Mouse (Mus musculus) layer of hippocampus, postnatal 36 days (tissue): Measurements from ENCODE around the gene Lbx1. TPM values are rescaled to one million over a fixed set of nuclear protein-coding genes. Genes with fewer than 3 reads are reported as not detected.

Experiments used
- DNase-seq, 2 experiments: peaks; one replicate each; pipeline ENCODE4 v3.0.0; 2022
- total RNA-seq, 2 experiments: library from RNA; stranded (reverse); gene quantifications; 2 replicates each; pipeline ENCODE4 v1.2.3; 2021

The Lbx1 gene
- total RNA-seq, 2 experiments from 2014 or later = not detected

GRCm38 (mm10) chr19:45209776-45210422 lies 25.7 kb downstream of the Lbx1 start:
- no peak for DNase-seq

GRCm38 (mm10) chr19:45209191-45209590 lies 26.4 kb downstream of the Lbx1 start:
- no peak for DNase-seq

GRCm38 (mm10) chr19:45208438-45209060 lies 27.1 kb downstream of the Lbx1 start:
- no peak for DNase-seq

DNA sequence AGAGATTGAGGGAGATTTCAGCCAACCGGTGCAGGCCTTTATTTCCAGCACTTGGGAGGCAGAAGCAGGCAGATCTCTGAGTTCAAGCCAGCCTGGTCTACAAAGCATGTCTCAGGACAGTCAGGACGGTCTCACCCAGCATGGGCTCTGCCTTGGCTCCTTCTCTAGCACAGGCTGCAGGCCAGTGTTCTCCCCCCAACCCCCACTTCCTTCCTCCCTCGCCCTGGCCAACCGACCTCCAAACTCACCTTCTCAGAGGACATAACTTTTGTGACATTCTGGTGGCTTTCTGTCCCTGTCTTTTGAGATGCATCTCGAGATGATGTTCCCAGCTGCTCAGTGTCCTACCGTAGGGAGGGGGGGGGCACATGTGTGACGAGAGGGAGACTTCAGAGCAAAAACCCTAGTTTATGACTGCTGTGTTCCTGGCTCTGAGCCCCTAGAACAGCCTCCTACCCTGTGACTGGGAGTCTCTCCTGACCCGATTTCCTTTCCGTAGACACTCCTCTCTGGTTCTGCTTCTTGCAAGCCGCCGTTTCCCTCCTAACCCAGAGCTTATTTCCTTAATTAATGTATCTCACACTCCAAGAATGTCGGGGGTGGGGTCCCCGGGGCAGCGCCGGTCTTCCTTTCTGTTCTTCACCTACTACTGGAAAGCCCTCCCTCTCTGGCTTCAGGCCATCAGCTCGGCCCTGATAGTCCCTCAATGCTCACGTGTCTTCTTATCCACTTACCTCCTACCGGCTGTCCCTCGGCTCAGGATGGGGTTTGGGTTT lies 27.8 kb downstream of the Lbx1 start:
- DNase-seq = no peak

- no peak for DNase-seq
Measured at GRCm38 (mm10) chr19:45207153-45207552, 28.5 kb downstream of the Lbx1 start.

DNA sequence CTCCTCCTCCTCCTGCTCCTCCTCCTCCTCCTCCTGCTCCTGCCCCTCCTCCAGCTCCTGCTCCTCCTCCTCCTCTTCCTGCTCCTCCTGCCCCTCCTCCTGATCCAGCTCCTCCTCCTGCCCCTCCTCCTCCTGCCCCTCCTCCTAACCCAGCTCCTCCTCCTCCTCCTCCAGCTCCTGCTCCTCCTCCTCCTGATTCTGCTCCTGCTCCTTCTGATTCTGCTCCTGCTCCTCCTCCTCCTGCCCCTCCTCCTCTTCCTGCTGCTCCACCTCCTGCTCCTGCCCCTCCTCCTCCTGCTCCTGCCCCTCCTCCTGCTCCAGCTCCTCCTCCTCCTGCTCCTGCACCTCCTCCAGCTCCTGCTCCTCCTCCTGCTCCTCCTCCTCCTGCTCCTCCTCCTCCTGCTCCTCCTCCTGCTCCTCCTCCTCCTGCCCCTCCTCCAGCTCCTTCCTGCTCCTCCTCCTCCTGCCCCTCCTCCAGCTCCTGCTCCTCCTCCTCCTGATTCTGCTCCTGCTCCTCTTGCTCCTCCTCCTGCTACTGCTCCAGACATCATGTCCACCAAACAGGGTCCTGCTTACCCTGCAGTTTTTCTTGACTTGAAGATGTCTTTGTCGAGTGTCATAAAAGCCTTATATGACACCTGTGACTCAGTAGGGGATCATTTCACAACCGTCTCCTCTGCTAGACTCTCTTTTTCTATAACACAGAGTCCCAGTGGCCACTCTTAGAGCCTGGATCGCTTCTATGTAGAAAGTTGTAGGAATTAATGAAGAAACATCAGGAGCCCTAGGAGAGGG lies 30.1 kb downstream of the Lbx1 start:
- DNase-seq = no peak

DNA sequence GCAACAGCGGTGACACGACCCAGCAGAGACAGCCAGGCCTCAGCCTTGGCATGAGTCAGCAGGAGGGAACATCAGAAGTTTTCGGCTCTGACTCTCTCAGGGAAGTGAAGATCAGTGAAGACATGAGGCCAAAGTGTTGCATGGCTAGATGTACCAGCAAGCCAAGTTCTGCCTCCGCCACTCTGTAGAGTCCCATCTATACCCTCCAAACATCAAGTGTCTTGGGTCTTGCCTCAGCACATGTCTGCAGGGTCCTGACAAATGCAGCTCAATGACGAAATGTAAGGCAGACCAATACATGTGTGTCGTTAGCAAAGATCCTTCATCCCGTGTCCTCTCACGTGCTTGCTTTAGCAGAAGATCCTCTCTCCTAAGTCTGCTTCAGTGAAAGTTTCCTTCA lies 38.6 kb downstream of the Lbx1 start:
- no peak for DNase-seq

DNA sequence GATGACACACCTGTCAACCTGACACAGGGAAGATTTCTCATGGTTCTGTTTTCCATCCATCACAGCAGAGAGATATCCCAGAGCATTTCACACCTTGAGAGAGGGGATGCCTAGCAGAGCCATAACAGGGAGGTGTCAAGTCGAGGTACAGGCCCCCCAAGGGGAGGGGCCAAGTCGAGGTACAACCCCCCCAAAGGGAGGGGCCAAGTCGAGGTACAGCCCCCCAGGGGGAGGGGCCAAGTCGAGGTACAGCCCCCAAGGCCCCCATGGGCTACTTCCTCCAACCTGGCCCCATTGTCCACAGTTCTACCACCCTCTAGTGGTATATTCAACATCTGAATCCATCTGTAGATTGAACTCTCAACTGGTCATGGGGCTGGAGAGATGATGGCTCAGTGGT lies 41.0 kb downstream of the Lbx1 start:
- no peak for DNase-seq

Other genes starting within 250 kb of the Lbx1 start
- 10 to 100 TPM; 23.2 to 23.5 TPM for gene Sema4g, start 246.7 kb downstream of the Lbx1 start, total RNA-seq
- gene Twnk, start 230.1 kb downstream of the Lbx1 start, total RNA-seq = 10 to 100 TPM; 15.8 to 16.5 TPM
- gene Mrpl43, start 229.4 kb downstream of the Lbx1 start, total RNA-seq = 10 to 100 TPM; 37.6 to 41.8 TPM
- 10 to 100 TPM; 25.6 to 30.8 TPM for gene Lzts2, start 221.4 kb downstream of the Lbx1 start, total RNA-seq
- 1 to 10 TPM; 2.2 to 3.4 TPM for gene Pdzd7, start 190.1 kb downstream of the Lbx1 start, total RNA-seq
- 10 to 100 TPM; 82.4 to 91.5 TPM for gene Sfxn3, start 188.3 kb downstream of the Lbx1 start, total RNA-seq
- gene Kazald1, start 160.6 kb downstream of the Lbx1 start, total RNA-seq = 1 to 10 TPM; 1.2 to 1.6 TPM
- not detected for gene Tlx1, start 85.1 kb downstream of the Lbx1 start, total RNA-seq
- gene Btrc, start 127.9 kb upstream of the Lbx1 start, total RNA-seq = 10 to 100 TPM; 90.8 to 98.2 TPM